7 mouse cellular contexts compared by ENCODE assay signal in genomic region chr11:63338277-63338676, GRCm38 (mm10).
"Had no signal": no experiment of that assay in that cellular context is flagged by ENCODE, and none has a peak within 500 bp of the region (broad histone marks: within the 10 kb centered on the region; RNA-seq: fewer than 3 reads in every experiment).

No protein-coding gene starts in this region.

- DNase-seq: left cerebral cortex, postnatal 4 days; liver; lung, adult 2 months; lung, postnatal 4 days; midbrain, embryonic 14.5 days; thymus, adult 18-20 months; thymus, postnatal 36 days had no signal
